Mouse (Mus musculus) mesoderm, embryonic 11.5 days (tissue): ENCODE data around the gene Ier2.
A peak's percentile ranks its signal among the peaks of the same experiment; 100 is the strongest.

Experiments used
- DNase-seq: peaks from one replicate; pipeline ENCODE4 v3.0.0-alpha.2; 2012; ENCODE audit warnings: low read depth, low spot score

Ier2 gene

GRCm38 (mm10) chr8:84663483-84664327, 1.1 kb upstream of the Ier2 start:
- DNase-seq: peak; percentile 98

- no peak for DNase-seq
Measured at GRCm38 (mm10) chr8:84661961-84662571, 586 bp downstream of the Ier2 start.

GRCm38 (mm10) chr8:84661458-84661871, 1.2 kb downstream of the Ier2 start:
- peak; percentile 70 for DNase-seq

GRCm38 (mm10) chr8:84660819-84661457, 1.7 kb downstream of the Ier2 start:
- DNase-seq: peak; percentile 78

GRCm38 (mm10) chr8:84659936-84660818, 2.5 kb downstream of the Ier2 start:
- peak; percentile 82 for DNase-seq

- DNase-seq: no peak
Measured at GRCm38 (mm10) chr8:84658951-84659350, 3.7 kb downstream of the Ier2 start.

GRCm38 (mm10) chr8:84657680-84658079, 5.0 kb downstream of the Ier2 start:
- DNase-seq: no peak

- no peak for DNase-seq
Measured at GRCm38 (mm10) chr8:84657203-84657602, 5.4 kb downstream of the Ier2 start.

- DNase-seq: peak; percentile 80
Measured at GRCm38 (mm10) chr8:84656641-84657126, 6.0 kb downstream of the Ier2 start.

- peak; percentile 92 for DNase-seq
Measured at GRCm38 (mm10) chr8:84656191-84656525, 6.5 kb downstream of the Ier2 start.

- peak; percentile 92 for DNase-seq
Measured at GRCm38 (mm10) chr8:84655336-84656190, 7.1 kb downstream of the Ier2 start.

GRCm38 (mm10) chr8:84654597-84654996, 8.1 kb downstream of the Ier2 start:
- DNase-seq: no peak

- no peak for DNase-seq
Measured at GRCm38 (mm10) chr8:84653092-84653631, 9.5 kb downstream of the Ier2 start.

- DNase-seq: no peak
Measured at GRCm38 (mm10) chr8:84650213-84650612, 12.4 kb downstream of the Ier2 start.

GRCm38 (mm10) chr8:84647461-84647901, 15.2 kb downstream of the Ier2 start:
- DNase-seq: peak; percentile 74

GRCm38 (mm10) chr8:84646800-84647199, 15.9 kb downstream of the Ier2 start:
- DNase-seq: no peak

- DNase-seq: no peak
Measured at GRCm38 (mm10) chr8:84643019-84643418, 19.6 kb downstream of the Ier2 start.

- no peak for DNase-seq
Measured at GRCm38 (mm10) chr8:84641578-84642361, 20.9 kb downstream of the Ier2 start.

- DNase-seq: no peak
Measured at GRCm38 (mm10) chr8:84640617-84641294, 21.9 kb downstream of the Ier2 start.
